Mouse (Mus musculus) hindbrain, embryonic 13.5 days (tissue): ENCODE results near the gene Adgrb3. TPM values are rescaled to one million over a fixed set of nuclear protein-coding genes. Genes with fewer than 3 reads are reported as not detected.

Experiments used
- ATAC-seq: fragments of 200-750 bp; cut with Nextera tagmentation; 2 replicates; pipeline ENCODE4 v1.8.0; 2017; ENCODE audit warnings: moderate TSS enrichment; ENCODE audit not compliant: low FRiP score
- H3K27ac ChIP-seq: fragments of 300-500 bp; sonication (generic); 2 replicates; pipeline ENCODE4 v1.5.1; 2015; ENCODE audit warnings: inconsistent platforms, mild to moderate bottlenecking, moderate library complexity
- H3K27me3 ChIP-seq: fragments of 300-500 bp; sonication (generic); 2 replicates; pipeline ENCODE4 v1.6.1; 2015; ENCODE audit warnings: mild to moderate bottlenecking, inconsistent platforms
- H3K36me3 ChIP-seq: fragments of 300-500 bp; sonication (generic); 2 replicates; pipeline ENCODE4 v1.6.1; 2015; ENCODE audit warnings: mild to moderate bottlenecking, inconsistent platforms
- H3K4me1 ChIP-seq: fragments of 300-500 bp; sonication (generic); replicated peaks from 2 replicates; pipeline ENCODE4 v1.6.1; 2015; ENCODE audit warnings: inconsistent platforms
- H3K4me2 ChIP-seq: fragments of 300-500 bp; sonication (generic); 2 replicates; pipeline ENCODE4 v1.6.1; 2015; ENCODE audit warnings: inconsistent platforms, mild to moderate bottlenecking, moderate library complexity
- H3K4me3 ChIP-seq: fragments of 300-500 bp; sonication (generic); 2 replicates; pipeline ENCODE4 v1.5.1; 2015; ENCODE audit warnings: mild to moderate bottlenecking, inconsistent platforms
- H3K9ac ChIP-seq: fragments of 300-500 bp; sonication (generic); 2 replicates; pipeline ENCODE4 v1.6.1; 2015; ENCODE audit warnings: mild to moderate bottlenecking, inconsistent platforms
- H3K9me3 ChIP-seq: fragments of 300-500 bp; sonication (generic); 2 replicates; pipeline ENCODE4 v1.6.1; 2016; ENCODE audit warnings: inconsistent platforms
- WGBS: fragments of 180-500 bp; shearing (Covaris S2); methylation state at CpG from one replicate; pipeline ENCODE4 v1.1.7; 2015; 5-methylcytosine and 5-hydroxymethylcytosine counted together
- polyA plus RNA-seq: library from polyadenylated mRNA; unstranded; fragments of >200 nt; fragmentation: Nextera tagmentation; extraction: Ambion mirVana; gene quantifications from 2 replicates; pipeline ENCODE4 v1.2.1, GENCODE M21; 2015

The Adgrb3 gene
- polyA plus RNA-seq = 41.2 and 42.0 TPM in 2 replicates

DNA sequence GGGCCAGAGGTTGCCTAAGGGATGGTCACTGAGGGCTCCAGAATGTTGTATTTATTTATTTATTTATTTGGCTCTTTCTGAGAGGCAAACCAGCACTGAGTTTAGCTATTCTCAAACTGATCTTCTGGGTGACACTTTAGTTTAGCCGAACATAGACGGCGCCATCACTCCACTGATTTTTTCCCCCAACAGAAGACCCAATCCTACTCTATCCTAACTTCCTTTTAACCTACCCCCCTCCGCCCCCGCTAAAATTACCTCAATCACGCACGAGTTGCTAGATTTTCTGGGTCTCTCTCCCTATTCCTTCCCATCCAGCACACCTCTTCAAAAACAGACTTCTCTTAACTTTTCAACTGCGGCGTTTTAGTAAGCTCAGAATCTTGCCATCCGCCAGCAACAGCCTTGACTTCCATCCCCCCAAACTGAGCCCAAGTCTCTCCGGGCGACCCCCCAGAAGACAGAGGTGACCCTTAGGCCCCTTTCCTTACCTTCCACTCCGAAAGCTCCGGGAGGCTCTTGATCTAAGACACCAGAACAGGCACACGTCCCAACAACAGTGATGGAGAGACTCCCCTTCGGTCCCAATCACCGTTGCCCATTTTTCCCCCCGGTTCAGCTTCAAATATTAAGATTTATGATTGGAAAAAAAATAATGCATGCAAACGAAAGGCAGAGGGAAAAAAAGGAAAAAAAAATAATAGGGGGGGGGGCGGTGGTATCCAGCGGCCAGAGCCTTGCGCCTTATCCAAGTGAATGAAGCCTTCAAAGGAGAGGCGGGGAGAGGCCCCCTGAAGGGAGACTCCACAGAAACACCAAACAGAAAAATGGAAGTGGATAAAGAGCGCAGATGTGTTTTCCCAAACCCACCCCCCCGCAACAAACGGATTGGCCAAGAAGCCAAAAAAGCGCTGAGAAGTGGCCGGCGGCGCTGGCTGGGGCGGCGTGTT is at the start of gene Adgrb3:
Gene Adgrb3, minus strand, starts transcription at position 737 of the 950 bp plus-strand sequence.
- Histone ChIP-seq H3K27ac (peak within 1 kb of the TSS; percentile 93), H3K9me3 (no peaks in the 10 kb centered on the region), H3K27me3 (no peaks in the 10 kb centered on the region), H3K4me1 (peaks cover 46% of the 10 kb centered on the region), H3K4me3 (peak within 1 kb of the TSS; percentile 72), H3K36me3 (no peaks in the 10 kb centered on the region), H3K9ac (peak within 1 kb of the TSS; percentile 85), H3K4me2 (peak within 1 kb of the TSS; percentile 67)
- WGBS = 1% methylated on average over 31 of the region's 32 CpGs
- ATAC-seq = peak; percentile 59

DNA sequence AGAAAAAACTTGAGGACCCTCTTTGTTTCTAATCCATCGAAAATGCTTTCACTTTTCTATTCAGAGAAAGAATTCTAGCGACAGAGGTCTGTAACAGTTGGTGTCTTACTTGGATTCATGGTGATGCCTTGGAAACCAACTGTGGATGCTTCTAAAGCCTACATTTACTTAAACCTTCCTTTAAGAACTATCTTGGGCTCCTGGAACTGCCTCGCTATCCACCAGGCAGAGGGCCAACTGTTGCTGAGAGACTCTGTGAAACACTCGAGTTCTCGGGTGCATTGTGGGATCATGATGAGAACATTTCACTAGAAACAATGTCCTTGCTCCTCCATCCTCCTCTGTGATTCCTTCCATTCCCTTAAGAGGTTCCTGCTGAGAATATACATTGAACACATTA is 48.0 kb upstream of the Adgrb3 start:
- 86% methylated on average over 5 of the region's 5 CpGs for WGBS
- Histone ChIP-seq H3K9me3 (no peaks in the 10 kb centered on the region; the same call in 1 of the 2 replicates), H3K4me1 (no peaks in the 10 kb centered on the region)

GRCm38 (mm10) chr1:25857473-25857872 is 28.0 kb upstream of the Adgrb3 start:
- Histone ChIP-seq H3K9me3 (no peaks in the 10 kb centered on the region), H3K9ac (no peak overlapping the region), H3K27me3 (no peaks in the 10 kb centered on the region), H3K27ac (no peak overlapping the region), H3K36me3 (no peaks in the 10 kb centered on the region), H3K4me3 (no peak overlapping the region), H3K4me2 (no peak overlapping the region), H3K4me1 (no peaks in the 10 kb centered on the region)
- WGBS = 78% methylated on average over 2 of the region's 2 CpGs
- no peak for ATAC-seq

More for the DNA sequence above, 48.0 kb upstream of the Adgrb3 start:
- ATAC-seq = no peak
- no peak overlapping the region for H3K27ac ChIP-seq
- H3K27me3 ChIP-seq = no peaks in the 10 kb centered on the region
- no peak overlapping the region for H3K9ac ChIP-seq
- no peaks in the 10 kb centered on the region for H3K36me3 ChIP-seq
- H3K4me3 ChIP-seq = no peak overlapping the region
- H3K4me2 ChIP-seq = no peak overlapping the region

- 31% methylated on average over 2 of the region's 2 CpGs for WGBS
- no peak overlapping the region for H3K9ac ChIP-seq
These were observed 25.0 kb upstream of the Adgrb3 start for GRCm38 (mm10) chr1:25854451-25854978.

GRCm38 (mm10) chr1:25832260-25832659 is 2.8 kb upstream of the Adgrb3 start:
- H3K27me3 ChIP-seq = no peaks in the 10 kb centered on the region
- H3K36me3 ChIP-seq = no peaks in the 10 kb centered on the region
- H3K4me2 ChIP-seq = peak overlapping the region; percentile 67
- no peaks in the 10 kb centered on the region for H3K9me3 ChIP-seq
- H3K4me3 ChIP-seq = peak overlapping the region; percentile 72
- H3K4me1 ChIP-seq = peaks cover 19% of the 10 kb centered on the region
- H3K9ac ChIP-seq = peak overlapping the region; percentile 85; the same call in 1 of the 2 replicates
- no peak for ATAC-seq
- H3K27ac ChIP-seq = peak overlapping the region; percentile 60; the same call in 1 of the 2 replicates
- WGBS = 33% methylated on average over 6 of the region's 6 CpGs

More at GRCm38 (mm10) chr1:25854451-25854978, 25.0 kb upstream of the Adgrb3 start:
- ATAC-seq = no peak
- no peak overlapping the region for H3K4me3 ChIP-seq
- H3K4me2 ChIP-seq = no peak overlapping the region
- no peaks in the 10 kb centered on the region for H3K36me3 ChIP-seq
- no peaks in the 10 kb centered on the region for H3K27me3 ChIP-seq
- H3K27ac ChIP-seq = no peak overlapping the region
- H3K4me1 ChIP-seq = no peaks in the 10 kb centered on the region
- no peaks in the 10 kb centered on the region for H3K9me3 ChIP-seq

GRCm38 (mm10) chr1:25831521-25831900 is 2.0 kb upstream of the Adgrb3 start:
- WGBS = 10% methylated on average over 2 of the region's 2 CpGs

DNA sequence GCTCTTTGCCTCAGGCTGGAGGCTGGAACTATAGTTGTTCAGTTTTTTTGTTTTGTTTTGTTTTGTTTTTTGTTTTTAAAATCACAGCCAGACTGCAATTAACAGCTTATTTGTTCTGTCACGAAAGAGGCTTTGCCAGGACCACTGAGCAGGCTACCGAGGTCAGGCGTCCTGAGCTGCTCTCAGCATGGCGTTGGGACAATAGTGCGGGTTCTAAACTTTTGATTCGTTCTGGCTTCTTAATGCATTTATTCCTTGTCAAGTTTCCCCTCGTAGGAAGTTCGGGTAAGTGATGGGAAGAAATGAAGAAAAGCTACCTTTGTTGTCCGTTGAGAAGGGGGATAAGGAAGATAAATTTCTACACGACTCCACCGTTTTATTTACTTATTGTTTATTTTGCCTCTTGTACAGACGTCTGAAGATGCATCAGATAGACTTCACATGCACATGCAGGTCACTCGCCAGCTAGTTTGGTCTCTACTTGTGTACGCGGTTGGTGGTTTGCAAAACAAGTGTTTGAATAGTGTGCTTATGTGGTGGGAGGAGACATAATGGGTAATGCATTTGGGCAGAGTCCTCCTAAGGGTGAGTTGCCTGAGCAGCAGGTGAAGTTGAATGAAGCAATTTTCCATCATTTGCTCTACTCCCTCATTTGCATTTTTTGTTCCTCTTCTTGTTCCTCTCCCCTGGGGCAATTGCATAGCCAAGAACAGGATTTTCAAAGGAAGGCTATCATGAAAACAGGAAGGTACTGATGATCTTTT is 1.4 kb upstream of the Adgrb3 start:
- Histone ChIP-seq H3K9me3 (no peaks in the 10 kb centered on the region), H3K4me3 (peak overlapping the region; percentile 72), H3K9ac (peak overlapping the region; percentile 85), H3K36me3 (no peaks in the 10 kb centered on the region), H3K27ac (peak overlapping the region; percentile 93), H3K4me1 (peaks cover 30% of the 10 kb centered on the region), H3K27me3 (no peaks in the 10 kb centered on the region), H3K4me2 (peak overlapping the region; percentile 67)
- 2% methylated on average over 15 of the region's 15 CpGs for WGBS
- no peak for ATAC-seq

More at GRCm38 (mm10) chr1:25831521-25831900, 2.0 kb upstream of the Adgrb3 start:
- H3K27me3 ChIP-seq = no peaks in the 10 kb centered on the region
- peak overlapping the region; percentile 67 for H3K4me2 ChIP-seq
- no peaks in the 10 kb centered on the region for H3K9me3 ChIP-seq
- no peak for ATAC-seq
- H3K36me3 ChIP-seq = no peaks in the 10 kb centered on the region
- peak overlapping the region; percentile 85 for H3K9ac ChIP-seq
- no peak overlapping the region; the same call in 1 of the 2 replicates for H3K27ac ChIP-seq
- peaks cover 24% of the 10 kb centered on the region for H3K4me1 ChIP-seq
- peak overlapping the region; percentile 72 for H3K4me3 ChIP-seq

- peak overlapping the region; percentile 85 for H3K9ac ChIP-seq
- H3K4me1 ChIP-seq = peaks cover 38% of the 10 kb centered on the region
- peak; percentile 89 for ATAC-seq
- H3K36me3 ChIP-seq = no peaks in the 10 kb centered on the region
- peak overlapping the region; percentile 93 for H3K27ac ChIP-seq
- no peaks in the 10 kb centered on the region for H3K9me3 ChIP-seq
- peak overlapping the region; percentile 72 for H3K4me3 ChIP-seq
- H3K27me3 ChIP-seq = no peaks in the 10 kb centered on the region
- 2% methylated on average over 40 of the region's 99 CpGs for WGBS
- H3K4me2 ChIP-seq = peak overlapping the region; percentile 67
These were observed 629 bp upstream of the Adgrb3 start for GRCm38 (mm10) chr1:25829921-25830751.

DNA sequence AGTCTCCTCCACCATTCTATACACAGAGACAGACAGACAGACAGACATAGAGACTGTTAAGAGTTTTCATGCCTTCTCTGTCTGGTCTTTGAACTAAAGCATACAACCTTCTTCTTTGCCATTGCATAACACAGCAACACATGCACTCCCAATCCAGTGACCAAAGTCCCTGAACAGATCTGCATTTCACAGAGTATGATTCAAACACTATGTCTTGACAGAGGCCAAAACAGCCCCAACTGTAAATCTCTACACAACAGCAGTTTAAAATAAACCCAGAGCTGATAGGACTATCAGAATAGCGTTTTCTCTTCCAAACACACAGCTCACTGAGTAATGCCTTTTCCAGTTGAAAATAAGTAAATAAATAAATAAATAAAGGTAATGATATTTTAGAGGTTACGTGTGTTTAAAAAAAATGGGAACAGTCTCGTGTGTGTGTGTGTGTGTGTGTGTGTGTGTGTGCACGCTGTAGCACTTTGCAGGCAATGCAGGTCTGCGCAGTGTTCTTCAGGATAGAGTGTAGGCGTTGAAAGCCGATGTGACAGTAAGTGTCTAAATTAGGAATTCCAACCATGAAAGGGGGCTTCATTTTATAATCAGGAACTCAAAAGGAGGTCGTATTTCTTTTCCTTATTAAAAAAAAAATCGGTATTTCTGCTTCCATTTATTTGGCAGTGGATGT is 1.3 kb downstream of the Adgrb3 start:
- Histone ChIP-seq H3K36me3 (no peaks in the 10 kb centered on the region), H3K27ac (0 out of 2 replicates have a peak overlapping the region, but pooled peaks have one; percentile 93), H3K4me1 (peaks cover 51% of the 10 kb centered on the region), H3K27me3 (no peaks in the 10 kb centered on the region), H3K9me3 (no peaks in the 10 kb centered on the region), H3K4me2 (peak overlapping the region; percentile 67), H3K9ac (peak overlapping the region; percentile 85), H3K4me3 (peak overlapping the region; percentile 72)
- no peak for ATAC-seq
- 51% methylated on average over 9 of the region's 9 CpGs for WGBS

GRCm38 (mm10) chr1:25827436-25827835 is 2.1 kb downstream of the Adgrb3 start:
- H3K9me3 ChIP-seq = no peaks in the 10 kb centered on the region
- no peaks in the 10 kb centered on the region for H3K36me3 ChIP-seq
- peak overlapping the region; percentile 55 for H3K9ac ChIP-seq
- 49% methylated on average over 9 of the region's 9 CpGs for WGBS
- no peak overlapping the region for H3K27ac ChIP-seq
- H3K4me1 ChIP-seq = peaks cover 55% of the 10 kb centered on the region
- H3K4me2 ChIP-seq = peak overlapping the region; percentile 67
- H3K4me3 ChIP-seq = peak overlapping the region; percentile 72
- no peaks in the 10 kb centered on the region for H3K27me3 ChIP-seq
- ATAC-seq = no peak

GRCm38 (mm10) chr1:25826771-25827170 is 2.7 kb downstream of the Adgrb3 start:
- Histone ChIP-seq H3K9ac (peak overlapping the region; percentile 55), H3K36me3 (no peaks in the 10 kb centered on the region), H3K27ac (no peak overlapping the region), H3K9me3 (no peaks in the 10 kb centered on the region), H3K4me2 (peak overlapping the region; percentile 67), H3K27me3 (no peaks in the 10 kb centered on the region), H3K4me3 (peak overlapping the region; percentile 72), H3K4me1 (peaks cover 53% of the 10 kb centered on the region)
- 14% methylated on average over 7 of the region's 7 CpGs for WGBS
- ATAC-seq = no peak
